Mouse (Mus musculus): ENCODE measurements around the gene Ankdd1a.

DNA sequence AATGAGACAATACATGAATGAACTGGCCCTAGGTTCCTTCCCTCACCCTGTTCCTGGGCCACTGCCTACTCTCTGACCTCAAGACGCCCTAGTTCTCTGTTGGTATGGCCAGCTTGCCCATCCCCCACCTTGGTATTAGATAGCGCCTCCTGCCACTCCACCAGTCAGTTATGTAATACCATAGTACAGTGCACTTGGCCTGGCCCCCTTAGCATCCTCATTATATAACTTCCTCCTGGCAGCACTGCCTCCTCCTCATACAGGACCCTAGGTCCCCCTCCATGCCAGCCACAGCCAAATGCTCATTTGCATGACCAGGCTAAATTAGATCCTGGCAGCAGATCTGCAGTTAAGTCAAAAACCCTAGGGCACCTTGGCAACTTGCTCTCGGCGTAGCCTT lies 41.0 kb upstream of the Ankdd1a start:
- TF ChIP-seq CTCF (conservative IDR thresholded peaks at IDR 0.05; ENCODE audit: low read length): no peak
- no peak for TF ChIP-seq POU5F1 (IDR thresholded peaks at IDR 0.05; ENCODE audit: borderline replicate concordance, low read length)
- TF ChIP-seq NANOG (IDR thresholded peaks at IDR 0.05; ENCODE audit: borderline replicate concordance, low read length): no peak
